Mouse (Mus musculus): Measurements from ENCODE around the gene Sap30l. TPM values are rescaled to one million over a fixed set of nuclear protein-coding genes. Genes with fewer than 3 reads are reported as not detected.

Gene Sap30l
- total RNA-seq (2015) (19.0 and 22.6 TPM in 2 replicates), total RNA-seq (2017) (16.5 and 17.0 TPM in 2 replicates)

DNA sequence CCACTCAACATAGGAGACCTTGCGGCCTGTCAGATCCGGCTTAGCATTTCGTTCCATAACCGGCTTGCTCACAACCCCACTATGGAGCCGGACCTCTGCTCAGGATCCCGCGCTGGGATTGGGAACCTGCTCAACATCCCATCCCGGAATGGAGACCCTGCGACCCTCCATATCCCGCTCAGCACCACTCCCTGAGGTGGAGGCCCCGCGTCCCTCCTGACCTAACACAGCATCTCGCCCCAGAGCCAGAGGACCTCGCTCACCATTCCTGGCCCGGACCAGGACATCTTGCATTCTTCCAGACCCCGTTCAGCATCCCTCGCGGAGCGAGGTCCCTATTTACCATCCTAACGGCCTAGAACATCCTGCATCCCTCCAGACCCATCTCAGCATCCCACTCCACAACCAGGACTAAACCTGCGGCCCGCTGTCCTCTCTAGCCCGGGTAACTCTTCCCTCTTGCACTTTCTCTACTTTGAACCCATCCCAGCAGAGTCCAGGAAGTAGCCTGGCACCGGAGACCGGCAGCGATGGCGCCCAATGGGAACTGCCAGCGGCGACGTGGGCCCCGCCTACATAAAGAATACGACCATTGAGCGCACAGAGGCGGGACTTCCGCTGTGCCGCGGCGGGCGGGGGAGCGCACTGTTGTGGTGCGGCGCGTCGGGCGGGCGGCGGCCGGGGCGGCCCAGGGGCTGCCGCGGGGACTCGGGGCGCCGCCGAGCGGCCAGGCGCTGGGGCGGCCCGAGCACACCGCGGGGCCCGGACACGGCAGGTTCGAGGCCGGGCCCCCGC lies at the start of gene Sap30l:
Gene Sap30l (plus strand): TSS at position 667 of the 795 bp plus-strand sequence.
- ATAC-seq (replicated peaks; ENCODE audit: poor library complexity): peak; percentile 99

DNA sequence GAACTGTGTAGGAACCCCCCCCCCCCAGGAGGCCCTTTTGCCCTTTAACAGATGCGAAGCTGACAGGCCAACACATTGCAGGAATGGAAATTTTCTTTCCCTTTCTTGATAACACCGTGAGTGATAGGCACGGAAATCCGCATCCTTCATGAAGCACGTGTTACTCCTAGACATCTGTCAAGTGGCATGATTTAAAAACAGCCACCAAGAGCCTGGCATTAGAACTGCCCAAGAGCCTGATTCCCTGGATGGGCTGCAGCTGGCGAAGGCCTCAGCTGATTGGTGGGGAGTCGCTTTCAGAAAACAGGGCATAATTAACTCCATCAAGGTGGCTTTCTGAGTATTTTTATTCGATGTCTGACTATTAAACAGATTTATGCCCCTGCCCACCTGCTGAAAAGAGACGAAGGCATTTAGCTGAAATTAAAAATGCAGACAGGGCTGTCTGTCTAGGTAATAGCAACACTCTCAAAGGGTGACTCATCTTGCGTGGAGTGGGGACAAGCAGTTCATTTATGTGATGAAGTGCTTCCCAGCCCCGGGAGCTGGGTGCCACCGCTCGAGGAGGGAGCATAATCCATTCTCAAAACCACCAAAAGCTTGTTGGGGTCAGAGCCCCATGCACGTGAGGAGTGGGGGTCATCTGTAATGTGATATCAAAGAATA lies 47.8 kb upstream of the Sap30l start:
- no peak for ATAC-seq (replicated peaks; ENCODE audit: poor library complexity)

DNA sequence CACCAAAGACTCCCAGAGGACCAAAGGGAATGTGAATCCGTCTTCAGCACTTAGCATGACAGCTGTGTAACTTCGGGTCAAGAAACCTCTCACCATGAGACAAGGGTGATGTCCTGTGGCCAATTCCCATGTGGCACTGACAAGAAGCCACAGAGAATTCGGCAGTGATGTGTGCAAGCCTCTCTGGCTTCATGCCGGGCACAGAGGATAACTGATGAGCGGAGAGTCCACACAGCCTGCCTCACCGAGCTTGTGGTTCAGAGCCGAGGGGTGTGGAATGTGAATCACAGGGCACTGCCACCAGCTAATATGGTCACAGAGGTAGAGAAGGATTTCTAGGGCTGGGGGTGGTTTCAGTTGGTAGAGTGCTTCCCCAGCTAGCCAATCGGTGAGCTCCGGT lies 42.8 kb upstream of the Sap30l start:
- no peak for ATAC-seq (replicated peaks; ENCODE audit: poor library complexity)

DNA sequence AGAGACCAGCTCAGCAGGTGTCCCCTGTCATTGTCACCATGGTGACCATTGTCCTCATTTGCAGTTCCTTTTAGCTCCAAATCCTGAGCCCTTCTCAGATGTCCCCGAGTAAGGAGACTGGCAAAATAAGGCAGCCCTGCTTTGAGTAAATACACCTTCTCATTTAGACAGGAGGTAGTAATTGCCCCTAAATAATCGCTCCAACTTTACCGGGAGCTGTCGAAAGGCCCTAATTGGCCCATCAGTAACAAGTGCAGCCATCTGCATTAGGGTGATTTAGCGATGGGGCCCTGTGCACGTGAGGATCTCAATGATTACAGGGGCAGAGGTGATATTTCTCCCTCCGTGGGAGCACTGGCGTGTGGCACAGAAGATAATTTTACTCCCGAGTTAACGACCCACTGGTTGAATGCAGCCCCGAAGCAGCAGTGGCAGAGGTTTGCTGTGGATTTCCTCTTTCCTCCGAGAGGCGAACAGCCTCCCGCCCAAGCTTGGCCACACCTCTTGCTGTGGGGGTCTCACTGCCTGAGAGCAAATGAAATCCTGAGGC lies 40.9 kb upstream of the Sap30l start:
- no peak for ATAC-seq (replicated peaks; ENCODE audit: poor library complexity)

DNA sequence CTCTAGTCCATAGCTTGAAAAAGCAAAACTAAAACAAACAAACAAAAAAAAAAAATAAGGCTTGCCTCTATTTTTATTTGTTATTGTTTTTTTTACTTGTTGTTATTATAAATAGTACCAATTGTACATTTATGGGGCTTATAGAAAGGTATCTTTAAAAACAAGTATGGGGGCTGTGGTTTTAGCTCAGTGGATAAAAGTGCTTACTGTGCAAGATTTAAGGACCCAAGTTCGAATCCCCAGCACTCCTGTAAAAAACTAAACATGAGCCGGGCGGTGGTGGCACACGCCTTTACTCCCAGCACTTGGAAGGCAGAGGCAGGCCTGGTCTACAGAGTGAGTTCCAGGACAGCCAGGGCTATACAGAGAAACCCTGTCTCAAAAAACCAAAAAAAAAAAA lies 40.1 kb upstream of the Sap30l start:
- ATAC-seq (replicated peaks; ENCODE audit: poor library complexity): no peak

DNA sequence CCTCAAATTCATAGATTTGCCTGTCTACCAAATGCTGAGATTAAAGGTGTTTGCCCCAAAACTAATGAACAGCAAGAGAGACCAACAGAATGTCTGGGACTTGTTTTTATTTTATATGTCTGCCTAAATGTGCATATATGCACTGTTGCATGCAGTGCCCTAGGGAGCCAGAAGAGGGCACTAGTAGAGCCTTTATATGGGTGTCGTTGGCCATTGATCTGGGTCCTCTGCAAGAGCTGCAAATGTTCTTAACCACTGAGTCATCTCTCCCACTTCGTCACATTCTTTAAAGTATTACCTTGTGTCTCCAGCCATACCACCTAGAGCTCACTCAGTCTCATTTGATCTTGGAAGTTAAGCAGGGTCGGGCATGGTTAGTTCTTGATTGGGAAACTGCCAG lies 37.3 kb upstream of the Sap30l start:
- no peak for ATAC-seq (replicated peaks; ENCODE audit: poor library complexity)

DNA sequence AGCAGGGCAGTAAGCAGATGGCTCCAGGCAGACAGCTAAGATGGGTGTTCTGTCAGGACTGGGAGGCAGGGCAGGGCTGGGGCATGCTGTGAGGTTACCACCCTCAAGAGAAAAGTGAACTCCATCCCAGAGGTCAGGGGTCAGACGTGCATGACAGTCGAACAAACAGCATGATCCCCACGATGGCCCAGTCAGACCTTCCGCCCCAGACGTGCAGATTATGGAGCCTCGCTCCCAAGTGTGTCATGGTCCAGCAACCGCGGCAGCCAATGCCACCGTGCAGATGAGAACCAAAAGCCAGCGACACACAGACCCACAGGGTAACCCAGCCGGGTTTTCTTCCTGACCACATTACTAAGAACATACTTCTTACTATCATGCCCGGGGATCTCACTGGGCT lies 34.8 kb upstream of the Sap30l start:
- no peak for ATAC-seq (replicated peaks; ENCODE audit: poor library complexity)

DNA sequence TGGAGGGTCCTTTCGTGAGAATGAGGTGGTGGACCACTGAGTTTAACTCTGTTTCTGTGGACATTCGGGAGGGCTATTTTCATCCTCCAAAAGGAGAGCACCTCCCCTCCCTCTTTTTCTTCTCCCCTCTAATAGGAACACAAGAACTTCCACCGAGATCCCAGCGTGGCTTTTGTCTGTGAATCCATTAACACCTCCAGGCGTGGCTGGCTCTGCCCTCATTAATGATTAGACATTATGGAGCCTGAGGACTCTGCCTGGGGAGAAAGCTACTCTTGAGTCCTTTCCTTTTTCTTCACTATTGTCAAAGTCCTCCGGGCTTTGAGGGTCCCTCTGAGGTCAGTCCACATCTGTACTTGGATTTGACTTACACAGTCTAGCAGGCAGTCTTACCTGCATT lies 34.3 kb upstream of the Sap30l start:
- ATAC-seq (replicated peaks; ENCODE audit: poor library complexity): no peak

DNA sequence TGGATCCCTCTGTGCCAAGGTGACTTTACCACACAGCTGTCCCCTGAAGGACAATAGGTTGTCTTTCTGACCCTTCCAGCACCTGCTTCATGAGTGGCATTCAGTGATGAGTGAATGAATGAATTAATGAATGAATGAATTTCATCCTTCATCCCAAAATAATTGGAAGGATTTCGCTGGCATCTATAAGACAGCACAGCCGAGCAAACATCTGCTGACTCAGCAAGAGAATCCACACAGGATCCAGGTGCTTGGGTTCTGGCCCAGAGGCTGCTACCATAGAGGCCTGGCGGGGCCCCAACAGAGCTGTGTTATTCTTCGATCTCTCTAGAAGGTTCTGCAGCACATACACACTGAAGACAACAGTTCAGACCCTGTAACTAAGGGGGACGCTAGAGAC lies 30.7 kb upstream of the Sap30l start:
- ATAC-seq (replicated peaks; ENCODE audit: poor library complexity): no peak

DNA sequence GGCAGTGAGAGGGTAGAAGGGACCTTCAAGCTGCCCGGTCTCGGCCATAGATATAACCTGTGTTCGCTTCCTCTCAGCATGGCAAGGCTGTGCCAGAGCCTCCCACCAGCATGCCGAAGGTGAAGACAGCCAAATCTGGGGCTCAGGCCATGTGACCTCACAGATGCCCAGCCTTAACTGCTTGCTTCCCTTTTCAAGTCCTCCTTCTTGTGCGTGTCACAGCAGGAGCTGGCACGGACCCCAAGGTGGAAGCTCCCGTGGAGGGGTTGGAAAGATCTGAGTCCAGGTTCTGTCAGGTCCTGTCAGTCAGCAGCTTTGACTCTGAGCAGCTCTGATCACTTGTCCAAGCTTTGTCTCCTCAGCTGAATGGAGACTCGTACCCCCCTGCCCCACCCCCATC lies 29.8 kb upstream of the Sap30l start:
- no peak for ATAC-seq (replicated peaks; ENCODE audit: poor library complexity)

DNA sequence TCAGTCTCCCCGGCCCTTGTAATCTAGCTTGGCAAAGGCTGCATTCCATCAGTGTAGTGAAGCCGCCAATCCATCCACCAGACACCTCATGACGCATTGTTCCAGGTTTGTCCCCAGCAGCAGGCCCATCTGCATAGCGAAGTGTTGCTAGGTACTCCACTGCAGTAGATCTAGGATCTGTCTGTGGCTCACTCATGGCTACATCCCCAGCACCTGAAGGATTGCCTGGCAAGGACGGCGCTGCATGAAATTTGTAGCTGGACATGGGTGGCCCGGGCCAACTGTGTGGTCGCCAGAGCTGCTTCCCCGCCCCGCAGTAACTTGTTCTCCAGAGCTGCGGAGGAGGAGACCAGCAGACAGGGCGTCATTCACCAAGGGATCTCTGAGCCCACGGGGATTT lies 28.0 kb upstream of the Sap30l start:
- no peak for ATAC-seq (replicated peaks; ENCODE audit: poor library complexity)

DNA sequence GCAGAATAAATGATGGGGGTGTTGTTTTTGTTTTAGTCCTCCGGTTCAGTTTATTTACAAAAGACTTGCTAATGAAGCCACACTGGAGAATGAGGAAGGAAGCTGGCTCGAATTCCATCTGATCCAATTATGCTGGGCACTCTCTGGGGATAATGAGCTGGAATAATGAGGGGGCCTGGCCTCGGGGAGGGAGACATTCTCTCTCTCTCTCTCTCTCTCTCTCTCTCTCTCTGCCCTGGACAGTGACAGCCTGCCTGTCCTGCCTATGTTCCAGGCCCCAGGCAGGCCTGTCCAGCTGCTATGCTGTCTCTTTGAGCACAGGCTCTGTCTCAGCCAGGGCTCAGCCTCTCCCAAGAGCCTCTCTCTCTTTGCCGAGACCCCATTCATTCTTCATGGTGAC lies 27.5 kb upstream of the Sap30l start:
- no peak for ATAC-seq (replicated peaks; ENCODE audit: poor library complexity)

DNA sequence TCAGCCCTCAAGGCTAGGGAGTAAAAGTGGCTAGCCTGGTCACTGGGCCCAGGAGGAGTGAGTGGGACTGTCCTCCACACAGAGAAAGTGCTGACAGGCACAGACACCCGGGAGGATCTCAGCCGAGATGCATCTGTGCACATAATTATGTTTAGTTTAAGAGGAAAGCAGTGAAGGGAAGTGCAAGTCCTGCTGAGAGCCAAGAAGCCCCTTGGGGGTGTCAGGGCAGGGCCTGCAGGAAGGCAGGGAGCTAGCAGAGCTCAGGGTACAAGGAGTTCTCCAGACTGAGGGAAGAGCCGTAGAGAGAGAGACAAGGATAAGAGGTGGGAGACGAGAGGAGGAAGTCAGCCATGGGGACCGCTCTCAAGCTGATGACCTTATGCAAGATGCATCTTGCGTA lies 25.6 kb upstream of the Sap30l start:
- no peak for ATAC-seq (replicated peaks; ENCODE audit: poor library complexity)

DNA sequence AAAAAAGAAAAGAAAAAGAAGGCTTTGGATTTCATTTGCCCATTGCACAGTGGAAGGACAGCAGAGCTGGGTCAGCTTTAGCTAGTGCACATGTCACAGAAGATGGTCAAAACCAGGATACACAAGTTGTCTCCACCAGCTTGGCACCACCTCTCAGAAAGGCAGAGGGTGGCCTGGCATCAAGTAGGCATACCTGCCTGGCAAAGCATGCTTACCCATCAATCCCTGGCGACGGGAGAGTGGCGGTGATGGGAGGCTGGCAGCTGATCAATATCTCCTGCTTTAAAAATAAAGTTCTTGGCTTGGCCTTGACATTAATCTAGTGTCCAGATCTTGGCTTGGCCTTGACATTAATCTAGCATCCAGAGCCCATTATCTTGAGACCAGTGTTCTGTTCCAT lies 24.9 kb upstream of the Sap30l start:
- ATAC-seq (replicated peaks; ENCODE audit: poor library complexity): no peak

DNA sequence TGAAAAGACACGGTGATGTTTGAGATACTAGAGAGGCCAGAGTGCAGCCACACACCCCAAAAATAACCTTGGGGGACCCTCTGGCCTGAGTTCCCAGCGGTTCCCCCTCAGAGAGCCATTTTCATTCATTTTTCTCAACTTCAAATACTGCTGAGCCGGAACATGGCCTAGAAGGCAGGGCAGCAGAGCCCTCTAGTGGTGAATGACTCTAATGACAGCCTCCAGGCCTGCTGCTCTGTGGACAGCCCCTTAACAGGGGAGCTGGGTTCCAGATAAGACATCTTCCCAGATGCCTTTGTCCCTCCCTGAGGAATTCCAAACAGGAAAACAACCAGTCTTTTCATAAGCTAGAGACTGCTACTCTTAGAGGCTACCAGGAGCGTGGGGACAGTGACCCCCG lies 23.1 kb upstream of the Sap30l start:
- ATAC-seq (replicated peaks; ENCODE audit: poor library complexity): peak; percentile 91

DNA sequence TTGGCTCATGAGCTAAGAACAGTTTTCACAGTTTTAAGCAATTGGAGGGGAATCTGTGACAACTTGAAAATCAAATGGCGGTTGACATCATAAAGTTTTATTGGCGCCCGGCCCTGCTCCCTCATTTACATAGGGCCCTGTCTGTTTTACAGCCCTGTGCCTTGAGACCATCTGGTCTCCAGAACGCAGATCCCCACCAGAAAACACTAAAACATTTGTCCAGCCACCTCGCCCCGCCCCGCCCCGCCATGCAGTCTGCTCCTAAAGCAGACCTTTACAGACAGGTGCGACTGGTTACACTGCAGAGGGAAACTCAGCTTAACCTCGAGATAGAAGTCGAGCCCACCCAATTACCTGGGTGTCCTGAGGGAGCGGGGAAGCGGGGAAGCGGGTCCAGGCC lies 21.6 kb upstream of the Sap30l start:
- ATAC-seq (replicated peaks; ENCODE audit: poor library complexity): no peak

DNA sequence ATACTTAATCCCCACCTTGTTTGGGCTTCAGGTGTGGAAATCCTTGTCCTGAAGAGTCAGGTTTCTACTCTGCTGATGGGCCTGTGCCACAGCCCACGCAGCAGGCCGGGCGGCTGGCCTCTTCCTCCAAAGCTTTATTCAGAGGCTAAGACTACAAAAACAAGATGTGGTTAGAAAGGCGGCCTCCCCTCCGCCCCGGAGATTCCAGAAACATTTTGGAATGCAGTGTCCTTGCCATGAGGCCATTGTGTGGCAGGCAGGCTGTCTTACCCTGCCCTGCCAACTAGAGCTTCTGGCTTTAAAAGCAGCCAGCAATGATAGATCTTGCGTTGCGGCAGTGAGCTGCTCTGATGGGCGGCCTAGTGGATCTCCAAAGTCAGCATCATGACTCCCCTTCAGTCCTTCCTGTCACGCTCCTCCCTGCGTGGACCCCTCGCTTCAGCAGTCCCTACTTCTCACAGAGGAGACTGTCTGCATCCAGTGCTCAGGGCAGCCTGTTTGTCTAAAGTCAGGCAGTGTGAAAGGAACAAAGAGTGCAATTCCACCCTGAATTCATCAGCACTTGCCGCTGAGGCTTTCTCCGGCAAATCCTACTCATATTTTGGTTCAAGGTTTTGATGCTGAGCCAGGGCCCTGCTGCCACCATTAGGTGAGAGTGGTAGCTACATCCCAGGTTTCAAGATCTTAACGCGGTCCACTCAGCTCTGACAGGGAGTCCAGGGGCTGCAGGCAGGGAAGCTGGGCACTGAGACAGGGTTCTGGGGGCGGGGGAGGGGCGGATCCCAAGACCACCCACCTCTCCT lies 14.6 kb upstream of the Sap30l start:
- no peak for ATAC-seq (replicated peaks; ENCODE audit: poor library complexity)

DNA sequence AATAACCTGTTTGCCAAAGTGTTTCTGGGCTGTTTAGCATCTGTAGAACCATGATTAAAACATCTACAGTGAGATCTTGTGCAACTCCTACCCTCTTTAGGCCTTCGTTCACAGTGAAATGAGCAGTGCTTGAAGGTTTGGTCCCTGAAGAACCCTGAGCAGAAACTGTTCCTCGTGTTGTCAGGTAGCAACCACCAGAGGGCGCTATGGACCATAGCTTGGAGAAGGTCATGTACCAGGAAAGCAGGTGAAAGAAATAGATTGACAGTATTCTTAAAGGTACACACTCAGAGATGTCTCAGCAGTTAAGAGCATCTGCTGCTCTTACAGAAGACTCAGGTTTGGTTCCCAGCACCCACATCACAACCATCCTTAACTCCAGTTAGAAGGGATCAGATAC lies 13.5 kb upstream of the Sap30l start:
- peak; percentile 78 for ATAC-seq (replicated peaks; ENCODE audit: poor library complexity)

DNA sequence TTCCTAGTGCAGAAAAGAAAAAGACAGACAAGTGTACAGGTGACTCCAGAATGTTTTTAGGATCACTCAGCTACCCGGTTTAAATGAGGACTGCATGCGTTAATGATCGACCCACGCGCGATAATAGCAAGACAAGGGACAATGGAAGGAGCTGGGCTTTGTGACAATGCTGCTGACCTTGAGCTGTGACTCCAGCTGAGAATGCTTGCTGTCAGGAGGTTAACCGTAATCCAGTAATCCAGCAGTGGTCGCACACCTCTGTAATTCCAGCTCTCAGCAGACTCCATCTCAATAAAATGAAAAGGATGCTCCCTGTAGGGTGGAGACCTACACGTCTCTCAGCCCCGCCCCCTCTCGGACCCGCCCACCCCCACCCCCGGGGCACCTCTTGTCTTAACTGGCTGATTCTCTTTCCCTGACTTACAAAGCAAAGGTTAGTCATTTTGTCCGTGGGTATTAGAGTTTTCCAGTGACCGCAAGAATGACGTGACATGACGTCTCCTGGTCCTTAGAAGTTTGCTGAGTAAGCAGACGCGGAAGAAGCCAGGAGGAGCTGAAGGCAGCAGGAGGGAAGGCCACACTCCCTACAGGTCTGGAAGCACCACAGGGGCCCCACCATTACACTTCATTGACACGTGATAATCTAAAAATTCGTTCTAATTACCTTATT lies 10.4 kb upstream of the Sap30l start:
- ATAC-seq (replicated peaks; ENCODE audit: poor library complexity): peak; percentile 31; the same call in 1 of the 2 replicates

DNA sequence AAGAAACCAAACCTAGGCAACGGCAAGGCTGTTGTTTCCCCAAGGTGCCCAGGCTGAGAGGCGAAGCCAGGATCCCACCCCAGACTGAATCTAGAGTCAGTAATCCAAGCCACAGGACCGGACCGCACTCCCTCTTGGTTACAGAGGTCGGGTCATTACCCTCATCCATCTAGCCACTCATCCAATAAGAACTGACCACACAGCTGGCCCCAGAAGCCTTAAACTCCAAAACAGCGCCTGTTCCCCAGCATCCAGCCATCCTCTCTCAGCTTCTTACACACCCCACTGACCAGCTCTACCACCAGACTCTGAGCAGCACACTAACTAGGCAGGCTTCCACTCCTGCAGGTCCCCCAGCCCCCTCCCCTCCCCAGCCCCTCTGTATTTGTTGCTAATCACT lies 6.4 kb upstream of the Sap30l start:
- no peak for ATAC-seq (replicated peaks; ENCODE audit: poor library complexity)

DNA sequence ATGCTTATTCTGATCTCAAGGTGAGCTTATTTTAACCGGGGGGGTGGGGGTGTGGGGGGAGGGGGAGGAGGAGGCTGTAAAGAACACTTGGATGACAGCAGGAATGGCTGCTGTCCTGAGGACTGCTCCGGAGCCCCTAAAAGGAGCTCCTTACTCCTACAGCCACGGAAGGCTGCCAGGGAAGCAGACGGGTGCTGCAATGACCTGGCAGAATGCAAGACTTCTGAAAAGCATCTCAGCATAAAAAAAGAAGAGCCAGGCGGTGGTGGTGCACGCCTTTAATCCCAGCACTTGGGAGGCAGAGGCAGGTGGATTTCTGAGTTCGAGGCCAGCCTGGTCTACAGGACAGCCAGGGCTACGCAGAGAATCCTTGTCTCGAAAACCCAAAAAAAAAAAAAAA lies 3.6 kb upstream of the Sap30l start:
- ATAC-seq (replicated peaks; ENCODE audit: poor library complexity): no peak

Data from megakaryocyte progenitor cell, adult 5-6 weeks (primary cell).